Mouse (Mus musculus) spleen, postnatal 36 days (tissue): ENCODE data around the gene Cdh15.

Experiments used
- DNase-seq, 2 experiments: peaks; one replicate each; pipeline ENCODE4 v3.0.0; 2022; ENCODE audit warnings: low spot score in 2 of 2, mixed read lengths in 1 of 2

Cdh15 gene

GRCm38 (mm10) chr8:122891440-122891839 lies 43.7 kb downstream of the Cdh15 start:
- no peak for DNase-seq

- DNase-seq = no peak
These were observed 45.7 kb downstream of the Cdh15 start for GRCm38 (mm10) chr8:122893451-122893850.

GRCm38 (mm10) chr8:122896317-122896716 lies 48.6 kb downstream of the Cdh15 start:
- no peak for DNase-seq

GRCm38 (mm10) chr8:122897200-122897599 lies 49.4 kb downstream of the Cdh15 start:
- no peak for DNase-seq

- no peak for DNase-seq
These were observed 50.3 kb downstream of the Cdh15 start for GRCm38 (mm10) chr8:122898018-122898417.

GRCm38 (mm10) chr8:122898473-122898872 lies 50.7 kb downstream of the Cdh15 start:
- DNase-seq = no peak

GRCm38 (mm10) chr8:122899085-122899484 lies 51.3 kb downstream of the Cdh15 start:
- no peak for DNase-seq

- DNase-seq = no peak
These were observed 53.7 kb downstream of the Cdh15 start for GRCm38 (mm10) chr8:122901476-122901875.

- no peak for DNase-seq
These were observed 54.2 kb downstream of the Cdh15 start for GRCm38 (mm10) chr8:122901892-122902515.

- DNase-seq = no peak
These were observed 54.8 kb downstream of the Cdh15 start for GRCm38 (mm10) chr8:122902581-122902980.

GRCm38 (mm10) chr8:122903002-122903401 lies 55.2 kb downstream of the Cdh15 start:
- DNase-seq = no peak

- DNase-seq = no peak
These were observed 56.7 kb downstream of the Cdh15 start for GRCm38 (mm10) chr8:122904496-122904895.

GRCm38 (mm10) chr8:122905346-122905745 lies 57.6 kb downstream of the Cdh15 start:
- DNase-seq = peak in 1 of 2 experiments; percentile 38

- peak; percentile 78 to 87 for DNase-seq
These were observed 58.8 kb downstream of the Cdh15 start for GRCm38 (mm10) chr8:122906463-122907021.

GRCm38 (mm10) chr8:122912150-122912549 lies 64.4 kb downstream of the Cdh15 start:
- no peak for DNase-seq

- DNase-seq = no peak
These were observed 65.1 kb downstream of the Cdh15 start for GRCm38 (mm10) chr8:122912871-122913270.

GRCm38 (mm10) chr8:122916766-122917165 lies 69.0 kb downstream of the Cdh15 start:
- no peak for DNase-seq
